Mouse (Mus musculus) ZHBTc4 (cell line): ENCODE measurements around the gene Otop3.

Experiments used
- DNase-seq: peaks from one replicate; pipeline ENCODE4 v3.0.0-alpha.2; 2011; ENCODE audit warnings: low read depth, low spot score

The Otop3 gene

DNA sequence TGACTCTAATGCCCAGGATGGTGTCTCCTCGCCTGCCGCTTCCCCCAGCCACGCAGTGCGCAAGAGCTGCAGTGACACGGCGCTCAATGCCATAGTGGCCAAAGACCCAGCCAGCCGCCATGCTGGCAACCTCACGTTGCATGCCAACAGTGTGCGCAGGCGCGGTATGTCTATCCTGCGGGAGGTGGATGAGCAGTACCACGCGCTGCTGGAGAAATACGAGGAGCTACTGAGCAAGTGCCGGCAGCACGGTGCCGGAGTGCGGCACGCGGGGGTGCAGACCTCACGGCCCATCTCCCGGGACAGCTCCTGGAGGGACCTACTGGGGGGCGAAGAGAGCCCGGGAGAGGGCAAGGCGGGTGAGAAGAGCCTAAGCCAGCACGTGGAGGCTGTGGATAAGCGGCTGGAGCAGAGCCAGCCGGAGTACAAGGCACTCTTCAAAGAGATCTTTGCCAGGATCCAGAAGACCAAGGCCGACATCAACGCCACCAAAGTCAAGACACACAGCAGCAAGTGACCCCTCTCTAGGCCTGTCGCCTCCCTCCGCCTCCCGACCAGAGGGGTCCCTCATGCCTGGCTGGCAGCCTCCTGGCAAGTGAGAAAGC, 59.3 kb downstream of the Otop3 start:
- peak; percentile 84 for DNase-seq
